Mouse (Mus musculus) embryonic stem cell, embryonic (primary cell): ENCODE measurements around the gene Olfr10.
"Not testable (repeated sequence)": the region's sequence is repeated elsewhere in the genome, so short reads cannot be mapped to it uniquely, and the experiment has no call there.

Source experiments
- CTCF ChIA-PET, 4 experiments: fragments of 300-600 bp in 2 of 4; fragments of 350-600 bp in 2 of 4; sonication (Branson Sonifier 250); formaldehyde crosslinking; loops; one replicate each; lab custom pipeline; 2022; ENCODE audit warnings: inconsistent platforms in 2 of 4; lab: Charles Lee
- POLR2A ChIA-PET, 4 experiments: fragments of 300-600 bp in 2 of 4; fragments of 350-600 bp in 2 of 4; sonication (Branson Sonifier 250); formaldehyde crosslinking; loops; one replicate each; lab custom pipeline; 2022; ENCODE audit warnings: antibody characterized with exemption in 4 of 4, inconsistent platforms in 1 of 4; lab: Charles Lee

Olfr10 gene

GRCm38 (mm10) chr11:49278222-49278621, 26.3 kb upstream of the Olfr10 start, which contains the start of gene Olfr1393:
Olfr1393 (plus strand) TSS chr11:49278304.
- CTCF ChIA-PET: no interaction called here
- POLR2A ChIA-PET: no interaction called here

DNA sequence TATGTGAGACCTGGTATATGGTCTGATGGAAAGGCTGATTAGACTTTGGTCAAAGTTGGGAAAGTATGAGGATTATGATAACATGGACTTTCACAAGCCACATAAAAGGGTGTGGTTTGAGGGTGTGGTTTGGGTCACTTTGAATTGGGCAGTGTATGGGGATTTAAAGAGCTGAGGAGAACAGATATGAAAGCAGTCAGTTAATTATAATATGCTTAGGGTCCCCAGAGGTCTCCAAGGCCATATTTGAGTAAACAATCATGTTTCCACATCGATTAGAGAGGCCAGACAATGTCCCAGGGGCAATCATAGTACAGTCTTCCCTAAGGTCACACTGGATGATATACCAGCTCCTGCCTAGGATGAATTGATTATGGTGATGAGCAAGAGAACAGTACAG, 19.6 kb upstream of the Olfr10 start, which contains the start of gene Olfr1392:
Gene Olfr1392 (plus strand): TSS at position 301 of the 400 bp plus-strand sequence.
- POLR2A ChIA-PET, CTCF ChIA-PET: not testable (repeated sequence)

DNA sequence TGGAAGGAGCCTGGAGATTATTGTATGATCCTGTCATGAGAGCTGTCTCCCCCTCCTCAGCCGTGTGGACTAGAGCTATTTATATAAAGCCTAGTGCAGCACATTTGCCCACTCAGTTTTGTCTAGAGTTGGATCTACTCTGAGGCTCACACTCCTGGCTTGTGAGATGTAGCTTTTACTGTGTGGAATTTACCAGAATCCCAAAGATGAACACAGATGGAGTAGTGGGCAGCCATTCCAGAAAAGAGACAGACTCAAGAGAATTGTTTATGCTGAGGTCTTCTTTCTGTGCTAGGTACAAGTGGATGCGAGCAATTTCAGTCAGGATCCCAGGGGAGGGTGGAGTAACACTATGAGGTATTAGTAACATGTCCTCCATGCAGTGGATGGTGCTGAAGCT, 17.3 kb upstream of the Olfr10 start:
- ChIA-PET CTCF (interaction anchor here in 1 of 4 experiments (0.6 kb wide), 1 partner anchor 321 kb away, joined by 3 read pairs; no protein-coding TSS in a partner anchor), POLR2A (no interaction called here)

DNA sequence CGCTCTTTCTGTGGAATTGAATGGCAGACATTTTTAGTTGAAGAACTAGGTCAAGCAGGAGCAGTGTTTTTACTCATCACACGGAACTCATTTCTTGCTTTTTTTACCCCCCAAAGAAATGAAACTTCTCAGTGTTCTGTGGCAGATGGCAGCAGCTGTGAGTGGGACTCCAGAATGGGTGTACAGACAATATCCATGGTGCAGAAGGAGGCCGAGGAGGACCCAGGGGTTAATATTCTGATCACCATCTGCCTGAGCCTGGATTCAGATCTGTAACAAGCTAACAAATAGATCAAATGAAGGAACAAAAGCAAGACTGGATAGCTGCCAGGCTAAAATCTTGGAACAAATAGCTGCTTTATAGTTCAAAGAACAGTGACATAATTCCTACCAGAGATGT, 11.8 kb upstream of the Olfr10 start:
- POLR2A ChIA-PET: no interaction called here

DNA sequence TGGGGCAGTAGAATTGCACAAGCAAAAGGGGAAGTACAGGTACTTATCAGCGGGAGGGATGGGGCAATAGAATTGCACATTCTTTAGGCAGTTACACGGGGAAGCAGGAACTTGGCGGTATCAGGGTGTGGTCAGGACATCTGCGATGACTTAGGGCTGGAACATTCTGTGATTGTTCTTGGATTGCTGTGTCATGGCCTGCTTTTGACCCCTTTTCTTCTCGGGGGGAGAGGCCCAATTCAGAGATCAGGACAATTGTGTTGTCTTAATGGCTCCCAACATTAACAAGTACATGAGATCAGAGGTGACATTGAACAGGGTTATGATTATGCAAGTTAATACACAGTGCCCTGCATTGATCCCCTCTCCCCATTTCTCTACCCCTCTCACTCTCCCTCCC, 4.0 kb downstream of the Olfr10 start:
- POLR2A ChIA-PET: not testable (repeated sequence)

More for the DNA sequence above, 11.8 kb upstream of the Olfr10 start:
- CTCF ChIA-PET: no interaction called here

GRCm38 (mm10) chr11:49322442-49322841, 17.9 kb downstream of the Olfr10 start, which contains the start of gene Olfr1391:
Olfr1391 (plus strand) TSS chr11:49322742.
- ChIA-PET CTCF (interaction anchor here in 1 of 4 experiments (0.5 kb wide), 1 partner anchor 1041 kb away, joined by 3 read pairs; no protein-coding TSS in a partner anchor), POLR2A (no interaction called here)

More for the DNA sequence above, 4.0 kb downstream of the Olfr10 start:
- CTCF ChIA-PET: not testable (repeated sequence)

DNA sequence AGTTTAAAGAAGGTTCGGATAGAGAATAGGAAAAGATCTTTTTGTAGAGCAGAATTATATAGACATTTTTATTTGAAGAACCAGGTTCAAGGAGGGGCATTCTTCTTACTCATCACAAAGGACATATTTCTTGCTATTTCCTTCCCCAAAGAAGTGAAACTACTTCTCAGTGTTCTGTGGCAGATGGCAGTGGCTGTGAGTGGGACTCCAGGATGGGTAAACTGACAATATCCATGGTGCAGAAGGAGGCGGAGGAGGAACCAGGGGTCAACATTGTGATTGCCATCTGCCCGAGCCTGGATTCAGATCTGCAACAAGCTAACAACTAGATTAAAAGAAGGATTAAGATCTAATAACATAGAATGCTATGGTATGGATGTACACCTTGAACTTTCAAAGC, 22.2 kb downstream of the Olfr10 start:
- ChIA-PET POLR2A (no interaction called here), CTCF (no interaction called here)

- ChIA-PET POLR2A (no interaction called here), CTCF (no interaction called here)
Observed at GRCm38 (mm10) chr11:49329686-49330085, 25.1 kb downstream of the Olfr10 start.

DNA sequence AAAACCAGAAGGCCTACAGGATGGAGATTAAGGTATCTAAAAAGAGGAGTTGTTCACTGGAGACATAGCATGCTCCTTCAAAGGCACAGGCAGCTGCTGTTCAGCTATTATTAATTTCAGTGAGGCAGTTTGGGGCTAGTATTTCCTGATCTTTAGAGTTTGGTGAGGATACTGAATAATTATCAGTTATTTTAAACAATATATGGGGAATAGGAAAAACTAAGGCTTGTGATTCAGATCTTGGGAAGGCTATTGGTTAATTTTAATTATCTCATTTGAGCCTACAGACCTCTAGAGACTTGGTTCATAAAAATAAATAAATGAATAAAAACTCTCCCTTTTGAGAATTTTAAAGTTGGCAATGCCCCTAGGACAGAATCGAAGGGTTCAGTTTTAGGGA, 30.3 kb downstream of the Olfr10 start, which contains the start of gene Olfr1390:
Gene Olfr1390 (plus strand): TSS at position 301 of the 400 bp plus-strand sequence.
- POLR2A ChIA-PET: interaction anchor here in 1 of 4 experiments (0.7 kb wide), 1 partner anchor 209 kb away, joined by 3 read pairs; no protein-coding TSS in a partner anchor
- CTCF ChIA-PET: no interaction called here

GRCm38 (mm10) chr11:49337150-49337832, 32.8 kb downstream of the Olfr10 start:
- ChIA-PET POLR2A (no interaction called here), CTCF (interaction anchor here in 1 of 4 experiments (1.2 kb wide), 1 partner anchor 73 kb away, joined by 3 read pairs; no protein-coding TSS in a partner anchor)
